Mouse (Mus musculus) lung, postnatal 0 days (tissue): ENCODE results near the gene St6galnac3. TPM values are rescaled to one million over a fixed set of nuclear protein-coding genes. Genes with fewer than 3 reads are reported as not detected.

Experiments
- ATAC-seq: fragments of 200-750 bp; cut with Nextera tagmentation; 2 replicates; pipeline ENCODE4 v1.8.0; 2017; ENCODE audit warnings: moderate library complexity
- DNase-seq: peaks from one replicate; pipeline ENCODE4 v3.0.0-alpha.2; 2016; ENCODE audit warnings: low spot score
- H3K27ac ChIP-seq: fragments of 300-500 bp; sonication (generic); 2 replicates; pipeline ENCODE4 v1.5.1; 2014; ENCODE audit warnings: antibody characterized with exemption, mild to moderate bottlenecking, low read length, mixed read lengths
- H3K27me3 ChIP-seq: fragments of 300-500 bp; sonication (generic); replicated peaks from 2 replicates; pipeline ENCODE4 v1.6.1; 2014; ENCODE audit warnings: low read length, mixed read lengths; ENCODE audit not compliant: insufficient read depth
- H3K36me3 ChIP-seq: fragments of 300-500 bp; sonication (generic); 2 replicates; pipeline ENCODE4 v1.6.1; 2014; ENCODE audit warnings: low read length, mixed read lengths; ENCODE audit not compliant: insufficient read depth
- H3K4me1 ChIP-seq: fragments of 300-500 bp; sonication (generic); 2 replicates; pipeline ENCODE4 v1.6.1; 2014; ENCODE audit warnings: antibody characterized with exemption, low read depth, low read length, mixed read lengths; ENCODE audit not compliant: insufficient read depth
- H3K4me2 ChIP-seq: fragments of 300-500 bp; sonication (generic); replicated peaks from 2 replicates; pipeline ENCODE4 v1.6.1; 2014; ENCODE audit warnings: low read depth, mild to moderate bottlenecking, low read length, moderate library complexity, mixed read lengths
- H3K4me3 ChIP-seq: fragments of 300-500 bp; sonication (generic); 2 replicates; pipeline ENCODE4 v1.5.1; 2014; ENCODE audit warnings: low read depth, low read length
- H3K9ac ChIP-seq: fragments of 300-500 bp; sonication (generic); replicated peaks from 2 replicates; pipeline ENCODE4 v1.6.1; 2014; ENCODE audit warnings: low read depth, mild to moderate bottlenecking
- H3K9me3 ChIP-seq: fragments of 300-500 bp; sonication (generic); 2 replicates; pipeline ENCODE4 v1.6.1; 2016; ENCODE audit warnings: low read length, mixed read lengths
- CTCF ChIP-seq: IDR thresholded peaks from 2 replicates; pipeline ENCODE4 v1.5.1; 2016; ENCODE audit warnings: antibody characterized with exemption, mild to moderate bottlenecking
- EP300 ChIP-seq: IDR thresholded peaks from 2 replicates; pipeline ENCODE4 v1.6.1; 2016; ENCODE audit warnings: antibody characterized with exemption, mild to moderate bottlenecking, control low read depth
- WGBS: fragments of 180-500 bp; shearing (Covaris S2); extraction: QIAGEN DNeasy Blood & Tissue Kit; methylation state at CpG from one replicate; pipeline ENCODE4 v1.1.7; 2014; 5-methylcytosine and 5-hydroxymethylcytosine counted together
- polyA plus RNA-seq: library from polyadenylated mRNA; unstranded; fragments of >200 nt; fragmentation: Nextera tagmentation; extraction: Ambion mirVana; gene quantifications from 2 replicates; pipeline ENCODE4 v1.2.1, GENCODE M21; 2015

The St6galnac3 gene
- polyA plus RNA-seq, 1 experiment from 2014 or later = 12.9 TPM

DNA sequence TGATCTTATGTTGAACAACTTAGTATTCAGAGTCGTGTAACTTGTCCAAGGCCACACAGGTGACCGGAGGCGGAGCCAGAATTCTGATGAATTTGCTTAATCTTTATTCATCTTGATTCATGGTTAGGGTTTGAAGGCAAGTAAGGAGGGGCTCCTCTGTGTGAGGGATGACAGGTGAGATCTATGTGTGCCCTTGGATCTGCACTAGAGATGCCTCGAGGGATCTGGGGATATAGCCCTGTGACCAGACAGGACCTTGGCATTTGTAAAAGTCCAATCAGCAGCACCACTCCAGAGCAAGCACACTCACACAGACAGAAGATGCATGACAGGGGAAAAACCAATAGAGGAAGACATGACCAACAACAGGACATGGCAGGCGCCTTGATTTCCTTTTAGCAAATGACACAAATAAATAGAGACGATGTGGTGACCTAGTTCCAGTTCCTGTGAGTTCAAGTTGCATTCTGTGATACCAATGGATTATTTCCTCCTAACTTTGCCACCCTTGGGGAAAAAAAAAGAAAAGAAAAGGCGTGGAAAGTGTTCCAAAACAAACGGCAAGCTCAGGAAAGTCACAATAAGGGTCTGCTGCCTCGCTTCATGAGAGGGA, 1.4 kb downstream of the St6galnac3 start:
- Histone ChIP-seq H3K27ac (no peak overlapping the region), H3K9me3 (no peaks in the 10 kb centered on the region), H3K4me2 (peak overlapping the region; percentile 89; the same call in 1 of the 2 replicates), H3K4me1 (peaks cover 6% of the 10 kb centered on the region; the same call in 1 of the 2 replicates), H3K9ac (no peak overlapping the region), H3K27me3 (no peaks in the 10 kb centered on the region), H3K36me3 (no peaks in the 10 kb centered on the region), H3K4me3 (peak overlapping the region; percentile 53; the same call in 1 of the 2 replicates)
- 68% methylated on average over 9 of the region's 9 CpGs for WGBS
- DNase-seq (peak; percentile 33), ATAC-seq (no peak)
- peak; percentile 59 for TF ChIP-seq EP300
- TF ChIP-seq CTCF = no peak

DNA sequence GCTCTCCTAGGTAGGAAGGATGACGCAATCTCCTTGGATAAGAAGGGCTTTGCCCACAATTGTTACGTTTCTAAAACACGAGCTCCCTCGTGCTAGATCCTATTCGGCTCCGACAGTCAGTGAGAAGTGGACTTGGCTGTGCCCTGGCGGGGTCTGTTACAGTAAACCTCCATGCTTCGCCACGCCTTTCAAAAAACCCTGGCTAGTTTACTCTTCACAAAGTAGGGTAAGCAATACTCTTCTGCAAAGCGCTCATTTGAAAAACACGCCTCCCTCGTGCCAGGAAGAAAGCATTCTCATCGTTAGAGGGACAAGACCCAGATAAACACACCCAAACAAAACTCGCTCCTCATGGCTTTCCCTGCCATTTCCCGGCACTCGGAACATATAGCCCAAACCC, 3.4 kb downstream of the St6galnac3 start:
- no peak for DNase-seq
- H3K4me3 ChIP-seq = no peak overlapping the region
- H3K4me1 ChIP-seq = peaks cover 6% of the 10 kb centered on the region; the same call in 1 of the 2 replicates
- no peaks in the 10 kb centered on the region for H3K36me3 ChIP-seq
- H3K27ac ChIP-seq = no peak overlapping the region
- H3K9ac ChIP-seq = no peak overlapping the region
- H3K4me2 ChIP-seq = no peak overlapping the region
- no peak for ATAC-seq
- H3K9me3 ChIP-seq = no peaks in the 10 kb centered on the region
- TF ChIP-seq EP300 = no peak
- TF ChIP-seq CTCF = no peak
- H3K27me3 ChIP-seq = no peaks in the 10 kb centered on the region
- WGBS = 73% methylated on average over 16 of the region's 16 CpGs

DNA sequence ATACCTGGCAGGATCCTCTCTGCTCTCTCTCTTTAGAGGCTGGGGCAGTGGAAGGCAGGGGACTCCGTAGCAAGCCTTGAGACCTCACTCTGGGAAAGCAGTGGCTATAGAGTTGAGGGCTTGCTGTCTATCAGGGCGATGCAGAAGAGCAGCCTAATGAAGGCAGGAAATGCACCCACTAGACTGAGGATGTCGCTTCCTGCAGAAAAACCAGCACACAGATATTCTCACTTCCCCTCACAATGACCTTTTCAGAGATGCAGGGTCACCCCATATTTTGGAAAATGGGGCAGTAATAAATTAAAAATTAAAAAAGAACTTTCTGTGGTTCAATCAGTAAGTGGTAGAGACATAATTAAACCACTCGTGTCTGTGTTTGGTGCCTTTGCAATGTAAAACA, 4.1 kb downstream of the St6galnac3 start:
- WGBS = 56% methylated on average over 4 of the region's 4 CpGs

DNA sequence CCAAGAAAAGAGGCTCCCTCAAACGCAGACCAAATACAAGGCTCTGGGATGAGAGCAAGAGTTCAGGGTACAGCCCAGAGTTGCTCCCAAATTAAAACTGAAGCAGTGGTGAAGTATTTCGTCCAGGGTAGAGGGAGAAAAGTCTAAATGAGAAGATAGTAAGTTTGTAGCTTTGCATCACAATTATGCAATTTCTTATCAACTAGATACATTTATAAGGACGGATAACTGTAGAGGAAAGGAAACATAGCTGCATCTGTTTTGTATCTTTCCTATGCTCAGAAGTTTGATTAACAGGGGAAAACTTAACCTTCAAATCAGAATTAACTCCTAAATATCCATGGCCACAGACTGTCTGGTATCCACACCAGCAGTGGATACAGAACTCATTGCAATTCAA, 4.7 kb downstream of the St6galnac3 start:
- Histone ChIP-seq H3K27me3 (no peaks in the 10 kb centered on the region), H3K4me1 (peaks cover 12% of the 10 kb centered on the region; the same call in 1 of the 2 replicates), H3K4me2 (no peak overlapping the region), H3K4me3 (no peak overlapping the region), H3K9ac (no peak overlapping the region), H3K9me3 (no peaks in the 10 kb centered on the region), H3K36me3 (no peaks in the 10 kb centered on the region), H3K27ac (no peak overlapping the region)
- no peak for TF ChIP-seq EP300
- no peak for TF ChIP-seq CTCF
- 44% methylated on average over 3 of the region's 3 CpGs for WGBS
- no peak for DNase-seq
- ATAC-seq = no peak

More for the DNA sequence above, 4.1 kb downstream of the St6galnac3 start:
- DNase-seq (no peak), ATAC-seq (no peak)
- no peak overlapping the region for H3K27ac ChIP-seq
- no peaks in the 10 kb centered on the region for H3K36me3 ChIP-seq
- H3K4me1 ChIP-seq = peaks cover 6% of the 10 kb centered on the region; the same call in 1 of the 2 replicates
- no peak overlapping the region for H3K4me3 ChIP-seq
- no peaks in the 10 kb centered on the region for H3K27me3 ChIP-seq
- H3K9me3 ChIP-seq = no peaks in the 10 kb centered on the region
- no peak overlapping the region for H3K4me2 ChIP-seq
- H3K9ac ChIP-seq = no peak overlapping the region
- no peak for TF ChIP-seq CTCF
- TF ChIP-seq EP300 = no peak

DNA sequence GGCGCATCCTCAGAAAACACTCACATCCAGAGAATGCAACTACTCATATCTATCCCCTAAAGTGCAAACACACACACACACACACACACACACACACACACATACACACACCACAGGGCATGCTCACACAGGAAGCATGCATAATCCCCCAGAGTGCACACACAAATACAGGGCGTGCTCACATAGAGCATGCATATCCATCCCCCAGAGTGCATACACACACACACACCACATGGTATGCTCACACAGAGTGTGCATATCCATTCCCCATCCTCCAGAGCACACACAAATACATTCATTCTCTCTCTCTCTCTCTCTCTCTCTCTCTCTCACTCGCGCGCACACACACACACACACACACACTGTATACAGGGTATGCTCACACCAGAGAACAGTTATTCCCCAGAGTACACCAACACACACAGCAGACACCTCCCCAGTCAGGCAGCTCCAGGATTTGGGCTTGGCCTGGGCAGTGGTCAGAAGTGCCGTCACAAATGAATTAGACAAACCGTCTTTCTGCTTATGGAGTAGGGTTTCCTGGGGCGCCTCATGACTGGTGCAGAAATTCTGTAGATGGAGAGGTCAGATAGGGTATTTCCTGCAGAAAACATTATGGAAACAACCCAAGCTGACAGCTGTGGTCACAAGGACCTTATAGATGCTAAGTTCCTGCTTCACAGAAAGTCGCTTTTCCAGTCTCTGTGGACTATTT, 5.6 kb downstream of the St6galnac3 start:
- H3K36me3 ChIP-seq = no peaks in the 10 kb centered on the region
- peaks cover 10% of the 10 kb centered on the region; the same call in 1 of the 2 replicates for H3K4me1 ChIP-seq
- H3K27me3 ChIP-seq = no peaks in the 10 kb centered on the region
- WGBS = 60% methylated on average over 9 of the region's 9 CpGs
- H3K9ac ChIP-seq = no peak overlapping the region
- no peak overlapping the region for H3K4me3 ChIP-seq
- peak overlapping the region; percentile 28; the same call in 1 of the 2 replicates for H3K27ac ChIP-seq
- H3K9me3 ChIP-seq = no peaks in the 10 kb centered on the region
- no peak for DNase-seq
- TF ChIP-seq CTCF = no peak
- no peak for TF ChIP-seq EP300
- H3K4me2 ChIP-seq = no peak overlapping the region
- peak; percentile 45 for ATAC-seq

DNA sequence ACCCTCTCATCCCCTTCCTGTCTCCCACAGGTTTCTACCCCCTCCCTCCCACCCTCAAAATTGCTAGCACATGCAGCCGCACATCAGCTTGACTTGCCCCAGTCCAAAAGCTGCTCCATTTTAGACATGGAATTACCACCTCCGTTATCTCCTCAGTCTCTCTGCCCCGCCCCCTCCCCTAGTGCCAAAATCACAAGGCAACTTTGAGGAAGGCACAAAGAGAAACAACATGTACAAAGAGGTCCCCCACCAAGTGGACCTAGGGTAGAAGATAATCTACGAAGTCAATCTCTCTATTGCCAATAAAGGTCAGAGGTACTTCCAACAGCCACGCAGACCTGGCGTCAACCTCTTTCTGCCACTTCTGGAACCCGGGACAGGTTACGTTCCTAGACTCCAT, 6.2 kb downstream of the St6galnac3 start:
- Histone ChIP-seq H3K9me3 (no peaks in the 10 kb centered on the region), H3K36me3 (no peaks in the 10 kb centered on the region), H3K4me3 (no peak overlapping the region), H3K27ac (no peak overlapping the region), H3K4me2 (no peak overlapping the region), H3K9ac (no peak overlapping the region), H3K27me3 (no peaks in the 10 kb centered on the region), H3K4me1 (peaks cover 6% of the 10 kb centered on the region; the same call in 1 of the 2 replicates)
- WGBS = 56% methylated on average over 8 of the region's 8 CpGs
- TF ChIP-seq CTCF (no peak), EP300 (no peak)
- ATAC-seq (no peak), DNase-seq (no peak)
